ENCODE assay signal across 22 mouse cellular contexts in genomic region chr10:96642751-96643150, GRCm38 (mm10). TPM values are rescaled to one million over a fixed set of nuclear protein-coding genes. Genes with fewer than 3 reads are reported as not detected.
DNase-seq lines count a peak whose midpoint lies in the region; ATAC-seq and TF ChIP-seq lines count a peak whose summit lies in the region.
"Had no signal": no experiment of that assay in that cellular context is flagged by ENCODE, and none has a peak within 500 bp of the region (broad histone marks: within the 10 kb centered on the region; RNA-seq: fewer than 3 reads in every experiment).

No protein-coding gene starts in this region.

- no peaks in the 10 kb centered on the region for H3K27me3 ChIP-seq in lung, postnatal 0 days (replicated peaks; ENCODE audit: insufficient read depth, low read length)
- H3K27me3 ChIP-seq in heart, embryonic 11.5 days (ENCODE audit: control insufficient read depth, insufficient read depth, low read length) = no peaks in the 10 kb centered on the region
- H3K27me3 ChIP-seq: hindbrain, embryonic 13.5 days; limb, embryonic 15.5 days; liver, embryonic 15.5 days; midbrain, embryonic 13.5 days; neural tube, embryonic 13.5 days had no signal

- H3K27ac ChIP-seq in lung, postnatal 0 days (ENCODE audit: low read length) = no peak overlapping the region; the same call in 1 of the 2 replicates
- 0 out of 2 replicates have a peak overlapping the region, but pooled peaks have one; percentile 41 for H3K27ac ChIP-seq in heart, embryonic 11.5 days (ENCODE audit: low read depth, low read length)
- H3K27ac ChIP-seq: hindbrain, embryonic 13.5 days; limb, embryonic 15.5 days; liver, embryonic 15.5 days; midbrain, embryonic 13.5 days; neural tube, embryonic 13.5 days had no signal

- intact Hi-C loops in heart, postnatal 14 days (cut with DNase I) = no loop called here
- intact Hi-C loops in heart, postnatal 10 days (cut with DNase I) = no loop called here
- intact Hi-C loops in left cerebral cortex, postnatal 25 days (cut with DNase I) = no loop called here

- H3K4me1 ChIP-seq in lung, postnatal 0 days (ENCODE audit: insufficient read depth, low read depth, low read length) = peaks cover 3% of the 10 kb centered on the region; the same call in 1 of the 2 replicates
- peaks cover 7% of the 10 kb centered on the region for H3K4me1 ChIP-seq in heart, embryonic 11.5 days (ENCODE audit: control insufficient read depth, insufficient read depth, low read length)

- TF ChIP-seq EP300 in lung, postnatal 0 days (IDR thresholded peaks at IDR 0.05) = peak; percentile 41

- no peak for TF ChIP-seq CTCF in lung, postnatal 0 days (IDR thresholded peaks at IDR 0.05)

- DNase-seq in heart, adult 8-10 months (ENCODE audit: low spot score) = peak; percentile 19
- no peak for DNase-seq in heart, postnatal 14 days
- DNase-seq in lung, postnatal 0 days (ENCODE audit: low spot score) = peak; percentile 82
- DNase-seq in lung, postnatal 25 days (ENCODE audit: low spot score) = no peak
- peak; percentile 31 to 36 for DNase-seq in heart, postnatal 10 days
- no peak for DNase-seq in ovary, adult 18-20 months (ENCODE audit: low spot score)
- no peak for DNase-seq in left cerebral cortex, postnatal 25 days (ENCODE audit: low spot score in 2 of 2)
- DNase-seq: adrenal gland, adult 8-10 months; cerebellum, adult 9-10 months; kidney, adult 8-10 months; kidney, postnatal 36 days; right cerebral cortex, postnatal 14 days; spleen, adult 18-20 months; thymus, postnatal 4 days had no signal

- no peak overlapping the region for H3K4me3 ChIP-seq in lung, postnatal 0 days (ENCODE audit: low read depth, low read length)
- no peak overlapping the region for H3K4me3 ChIP-seq in heart, embryonic 11.5 days (ENCODE audit: low read depth, low read length)
- H3K4me3 ChIP-seq: erythroblast, embryonic 14.5 days; hindbrain, embryonic 13.5 days; limb, embryonic 15.5 days; liver, embryonic 15.5 days; midbrain, embryonic 13.5 days; neural tube, embryonic 13.5 days had no signal

- H3K9me3 ChIP-seq in lung, postnatal 0 days (ENCODE audit: low read length) = no peaks in the 10 kb centered on the region
- no peaks in the 10 kb centered on the region for H3K9me3 ChIP-seq in heart, embryonic 11.5 days (replicated peaks; ENCODE audit: control insufficient read depth, low read length)
- H3K9me3 ChIP-seq: hindbrain, embryonic 13.5 days; limb, embryonic 15.5 days; liver, embryonic 15.5 days; midbrain, embryonic 13.5 days; neural tube, embryonic 13.5 days had no signal

- peak; percentile 72 for ATAC-seq in lung, postnatal 0 days
- no peak for ATAC-seq in heart, embryonic 11.5 days (replicated peaks; ENCODE audit: insufficient number of reproducible peaks, low FRiP score, low TSS enrichment)
- ATAC-seq: forebrain, embryonic 14.5 days; midbrain, embryonic 13.5 days had no signal

- no peaks in the 10 kb centered on the region for H3K36me3 ChIP-seq in lung, postnatal 0 days (ENCODE audit: insufficient read depth, low read length)
- H3K36me3 ChIP-seq in heart, embryonic 11.5 days (ENCODE audit: control insufficient read depth, insufficient read depth, low read length) = no peaks in the 10 kb centered on the region
- H3K36me3 ChIP-seq: limb, embryonic 15.5 days; liver, embryonic 15.5 days; neural tube, embryonic 13.5 days had no signal

- no peak overlapping the region for H3K4me2 ChIP-seq in lung, postnatal 0 days (replicated peaks; ENCODE audit: low read depth, low read length)
- H3K4me2 ChIP-seq in heart, embryonic 11.5 days = peak overlapping the region; percentile 14; the same call in 1 of the 2 replicates
- H3K4me2 ChIP-seq: hindbrain, embryonic 13.5 days; limb, embryonic 15.5 days; liver, embryonic 15.5 days; midbrain, embryonic 13.5 days; neural tube, embryonic 13.5 days had no signal

- H3K9ac ChIP-seq in lung, postnatal 0 days (replicated peaks; ENCODE audit: low read depth) = no peak overlapping the region
- H3K9ac ChIP-seq in heart, embryonic 11.5 days (ENCODE audit: low read depth, low read length) = no peak overlapping the region
- H3K9ac ChIP-seq: hindbrain, embryonic 13.5 days; limb, embryonic 15.5 days; liver, embryonic 15.5 days; midbrain, embryonic 13.5 days; neural tube, embryonic 13.5 days had no signal

- 50% methylated on average over 6 of the region's 6 CpGs for WGBS in lung, postnatal 0 days
- WGBS in heart, embryonic 11.5 days (ENCODE audit: insufficient replicate concordance) = 33% methylated on average over 6 of the region's 6 CpGs

RNA-seq across cellular contexts. Expression of gene Btg1, which starts 25.9 kb away (rescaled TPM):
- 10 to 100 TPM; 28.5 to 34.7 (median 33.2) TPM for total RNA-seq in heart, adult 8-10 months (2022)
- total RNA-seq in heart, postnatal 14 days (2021) = 10 to 100 TPM; 48.0 to 53.4 TPM
- polyA plus RNA-seq in lung, postnatal 0 days (2015; fragmentation: Nextera tagmentation; extraction: Ambion mirVana) = 72.3 and 78.1 TPM in 2 replicates
- polyA plus RNA-seq in heart, embryonic 11.5 days (2014; fragmentation: Nextera tagmentation; extraction: Ambion mirVana) = 35.2 and 36.6 TPM in 2 replicates
- 10 to 100 TPM; 55.0 to 81.0 TPM for total RNA-seq in heart, postnatal 10 days (2021)
- total RNA-seq in left cerebral cortex, postnatal 25 days (2021) = 10 to 100 TPM; 35.1 to 37.3 TPM

Comparison
In these comparisons a context has a peak if more than half of its experiments do, and no peak if none do; other contexts are left out.
1. DNase-seq: peak in heart, adult 8-10 months (single experiment), lung, postnatal 0 days (single experiment) and heart, postnatal 10 days (2 of 2); none in heart, postnatal 14 days (0 of 2), lung, postnatal 25 days (single experiment), ovary, adult 18-20 months (single experiment) and left cerebral cortex, postnatal 25 days (0 of 2).